Mouse (Mus musculus): ENCODE data around the gene Mrpl28. TPM values are rescaled to one million over a fixed set of nuclear protein-coding genes. Genes with fewer than 3 reads are reported as not detected.

Mrpl28 gene
- polyA plus RNA-seq, 1 experiment from 2014 or later = 206 TPM

GRCm38 (mm10) chr17:26119766-26120710 is 3.3 kb upstream of the Mrpl28 start:
- Histone ChIP-seq H3K9me3 (no peaks in the 10 kb centered on the region), H3K4me1 (peaks cover 16% of the 10 kb centered on the region), H3K4me2 (replicated peaks) (no peak overlapping the region), H3K36me3 (no peaks in the 10 kb centered on the region), H3K27ac (replicated peaks) (no peak overlapping the region), H3K27me3 (peaks cover 10% of the 10 kb centered on the region), H3K9ac (replicated peaks) (no peak overlapping the region), H3K4me3 (no peak overlapping the region)
- 49% methylated on average over 33 of the region's 33 CpGs for WGBS
- ATAC-seq (replicated peaks) = no peak

GRCm38 (mm10) chr17:26122431-26123140 is 714 bp upstream of the Mrpl28 start:
- Histone ChIP-seq H3K4me2 (replicated peaks) (no peak overlapping the region), H3K9ac (replicated peaks) (no peak overlapping the region), H3K9me3 (no peaks in the 10 kb centered on the region), H3K4me1 (peaks cover 19% of the 10 kb centered on the region), H3K36me3 (peaks cover 21% of the 10 kb centered on the region), H3K4me3 (no peak overlapping the region), H3K27ac (replicated peaks) (no peak overlapping the region), H3K27me3 (no peaks in the 10 kb centered on the region)
- WGBS = 52% methylated on average over 5 of the region's 5 CpGs
- peak; percentile 39 for ATAC-seq (replicated peaks)

- Histone ChIP-seq H3K27me3 (no peaks in the 10 kb centered on the region), H3K4me3 (peak overlapping the region; percentile 82), H3K9me3 (no peaks in the 10 kb centered on the region), H3K4me2 (replicated peaks) (peak overlapping the region; percentile 74), H3K9ac (replicated peaks) (peak overlapping the region; percentile 77), H3K27ac (replicated peaks) (no peak overlapping the region), H3K36me3 (peaks cover 40% of the 10 kb centered on the region), H3K4me1 (peaks cover 19% of the 10 kb centered on the region)
- WGBS = 90% methylated on average over 7 of the region's 7 CpGs
- ATAC-seq (replicated peaks) = no peak
Measured at GRCm38 (mm10) chr17:26124560-26124959, 1.3 kb downstream of the Mrpl28 start.

GRCm38 (mm10) chr17:26125226-26125625 is 1.9 kb downstream of the Mrpl28 start:
- ATAC-seq (replicated peaks) = no peak
- WGBS = 93% methylated on average over 10 of the region's 10 CpGs
- H3K27ac ChIP-seq (replicated peaks) = no peak overlapping the region
- no peak overlapping the region for H3K9ac ChIP-seq (replicated peaks)
- no peak overlapping the region for H3K4me2 ChIP-seq (replicated peaks)
- no peaks in the 10 kb centered on the region for H3K27me3 ChIP-seq
- H3K36me3 ChIP-seq = peaks cover 44% of the 10 kb centered on the region
- H3K4me1 ChIP-seq = peaks cover 19% of the 10 kb centered on the region
- H3K9me3 ChIP-seq = no peaks in the 10 kb centered on the region
- H3K4me3 ChIP-seq = no peak overlapping the region

GRCm38 (mm10) chr17:26131062-26131732 is 7.9 kb downstream of the Mrpl28 start:
- Histone ChIP-seq H3K36me3 (peaks cover 43% of the 10 kb centered on the region), H3K27me3 (no peaks in the 10 kb centered on the region), H3K4me3 (peak overlapping the region; percentile 5; the same call in 1 of the 2 replicates), H3K4me2 (replicated peaks) (no peak overlapping the region), H3K9ac (replicated peaks) (no peak overlapping the region), H3K27ac (replicated peaks) (0 out of 2 replicates have a peak overlapping the region, but pooled peaks have one; percentile 27), H3K9me3 (no peaks in the 10 kb centered on the region), H3K4me1 (0 out of 2 replicates have a peak, but pooled peaks cover 2% of the 10 kb centered on the region)
- WGBS = 72% methylated on average over 18 of the region's 18 CpGs
- 0 out of 2 replicates have a peak, but pooled peaks have one; percentile 32 for ATAC-seq (replicated peaks)

GRCm38 (mm10) chr17:26131856-26132853 is 8.9 kb downstream of the Mrpl28 start:
- Histone ChIP-seq H3K9ac (replicated peaks) (no peak overlapping the region), H3K27ac (replicated peaks) (no peak overlapping the region), H3K9me3 (no peaks in the 10 kb centered on the region), H3K4me1 (0 out of 2 replicates have a peak, but pooled peaks cover 2% of the 10 kb centered on the region), H3K27me3 (no peaks in the 10 kb centered on the region), H3K36me3 (peaks cover 33% of the 10 kb centered on the region), H3K4me2 (replicated peaks) (no peak overlapping the region), H3K4me3 (peak overlapping the region; percentile 5; the same call in 1 of the 2 replicates)
- ATAC-seq (replicated peaks) = peak; percentile 43; the same call in 1 of the 2 replicates
- 73% methylated on average over 18 of the region's 18 CpGs for WGBS

- Histone ChIP-seq H3K27ac (replicated peaks) (no peak overlapping the region), H3K4me1 (peaks cover 25% of the 10 kb centered on the region), H3K9ac (replicated peaks) (no peak overlapping the region), H3K36me3 (no peaks in the 10 kb centered on the region), H3K9me3 (no peaks in the 10 kb centered on the region), H3K27me3 (no peaks in the 10 kb centered on the region), H3K4me3 (no peak overlapping the region), H3K4me2 (replicated peaks) (no peak overlapping the region)
- no peak for ATAC-seq (replicated peaks)
- WGBS = 92% methylated on average over 11 of the region's 11 CpGs
Measured at GRCm38 (mm10) chr17:26137106-26137750, 13.9 kb downstream of the Mrpl28 start.

GRCm38 (mm10) chr17:26137751-26138130 is 14.4 kb downstream of the Mrpl28 start:
- H3K9ac ChIP-seq (replicated peaks) = peak overlapping the region; percentile 91
- H3K27me3 ChIP-seq = no peaks in the 10 kb centered on the region
- peak overlapping the region; percentile 94 for H3K27ac ChIP-seq (replicated peaks)
- H3K4me1 ChIP-seq = peaks cover 25% of the 10 kb centered on the region
- peak overlapping the region; percentile 82 for H3K4me3 ChIP-seq
- no peak for ATAC-seq (replicated peaks)
- peak overlapping the region; percentile 51 for H3K4me2 ChIP-seq (replicated peaks)
- no peaks in the 10 kb centered on the region for H3K9me3 ChIP-seq
- peaks cover 2% of the 10 kb centered on the region; the same call in 1 of the 2 replicates for H3K36me3 ChIP-seq
- 65% methylated on average over 2 of the region's 2 CpGs for WGBS

GRCm38 (mm10) chr17:26138239-26138836 is 15.0 kb downstream of the Mrpl28 start, which contains the start of gene Axin1:
Gene Axin1, plus strand, starts transcription at chr17:26138688.
- Histone ChIP-seq H3K27me3 (no peaks in the 10 kb centered on the region), H3K4me1 (peaks cover 25% of the 10 kb centered on the region), H3K4me2 (replicated peaks) (peak within 1 kb of the TSS; percentile 51), H3K4me3 (peak within 1 kb of the TSS; percentile 82), H3K9me3 (no peaks in the 10 kb centered on the region), H3K9ac (replicated peaks) (peak within 1 kb of the TSS; percentile 91), H3K27ac (replicated peaks) (peak within 1 kb of the TSS; percentile 94), H3K36me3 (peaks cover 8% of the 10 kb centered on the region; the same call in 1 of the 2 replicates)
- WGBS = under 1% methylated on average over 42 of the region's 42 CpGs
- ATAC-seq (replicated peaks) = peak; percentile 97

GRCm38 (mm10) chr17:26138901-26139381 is 15.6 kb downstream of the Mrpl28 start:
- Histone ChIP-seq H3K4me2 (replicated peaks) (peak overlapping the region; percentile 51), H3K4me1 (peaks cover 25% of the 10 kb centered on the region), H3K9me3 (no peaks in the 10 kb centered on the region), H3K9ac (replicated peaks) (peak overlapping the region; percentile 91), H3K36me3 (peaks cover 10% of the 10 kb centered on the region; the same call in 1 of the 2 replicates), H3K4me3 (peak overlapping the region; percentile 82), H3K27me3 (no peaks in the 10 kb centered on the region), H3K27ac (replicated peaks) (peak overlapping the region; percentile 94)
- ATAC-seq (replicated peaks) = peak; percentile 69
- WGBS = under 1% methylated on average over 51 of the region's 58 CpGs
